Mouse (Mus musculus) cerebellum, adult (tissue): ENCODE data around the gene Kcnj1.

Experiments used
- ATAC-seq: cut with Nextera tagmentation; 2 replicates; pipeline ENCODE4 v1.9.2; 2017; ENCODE audit warnings: mild to moderate bottlenecking, moderate library complexity, mixed read lengths; ENCODE audit not compliant: insufficient number of reproducible peaks, low FRiP score, low TSS enrichment

Kcnj1 gene

GRCm38 (mm10) chr9:32372202-32372601, at the start of gene Kcnj1:
TSS of gene Kcnj1 (plus strand) at chr9:32372493.
- ATAC-seq: no peak

- ATAC-seq: no peak
Measured at GRCm38 (mm10) chr9:32323610-32324009, 48.7 kb upstream of the Kcnj1 start.

- ATAC-seq: no peak
Measured at GRCm38 (mm10) chr9:32328777-32329176, 43.5 kb upstream of the Kcnj1 start.

- no peak for ATAC-seq
Measured at GRCm38 (mm10) chr9:32331162-32331561, 41.1 kb upstream of the Kcnj1 start.

- ATAC-seq: no peak
Measured at GRCm38 (mm10) chr9:32335389-32336150, 36.7 kb upstream of the Kcnj1 start.

GRCm38 (mm10) chr9:32340831-32341230, 31.5 kb upstream of the Kcnj1 start:
- ATAC-seq: no peak

GRCm38 (mm10) chr9:32342929-32343328, 29.4 kb upstream of the Kcnj1 start:
- ATAC-seq: no peak

GRCm38 (mm10) chr9:32344051-32344450, 28.2 kb upstream of the Kcnj1 start, which contains the start of gene Kcnj5:
TSS of gene Kcnj5 (minus strand) at chr9:32344350.
- no peak for ATAC-seq

GRCm38 (mm10) chr9:32344489-32344888, 27.8 kb upstream of the Kcnj1 start:
- ATAC-seq: no peak

GRCm38 (mm10) chr9:32348096-32348495, 24.2 kb upstream of the Kcnj1 start:
- ATAC-seq: no peak

- ATAC-seq: no peak
Measured at GRCm38 (mm10) chr9:32349344-32349743, 22.9 kb upstream of the Kcnj1 start.

GRCm38 (mm10) chr9:32350332-32350731, 22.0 kb upstream of the Kcnj1 start:
- ATAC-seq: no peak

GRCm38 (mm10) chr9:32360770-32361169, 11.5 kb upstream of the Kcnj1 start:
- ATAC-seq: no peak

- ATAC-seq: no peak
Measured at GRCm38 (mm10) chr9:32368812-32369211, 3.5 kb upstream of the Kcnj1 start.

GRCm38 (mm10) chr9:32369388-32369787, 2.9 kb upstream of the Kcnj1 start:
- no peak for ATAC-seq

- no peak for ATAC-seq
Measured at GRCm38 (mm10) chr9:32373656-32374055, 1.4 kb downstream of the Kcnj1 start.

GRCm38 (mm10) chr9:32376031-32376430, 3.7 kb downstream of the Kcnj1 start:
- ATAC-seq: no peak

- no peak for ATAC-seq
Measured at GRCm38 (mm10) chr9:32376863-32377590, 4.7 kb downstream of the Kcnj1 start.

GRCm38 (mm10) chr9:32384906-32385305, 12.6 kb downstream of the Kcnj1 start:
- ATAC-seq: no peak

- no peak for ATAC-seq
Measured at GRCm38 (mm10) chr9:32388120-32388519, 15.8 kb downstream of the Kcnj1 start.

- no peak for ATAC-seq
Measured at GRCm38 (mm10) chr9:32391092-32391491, 18.8 kb downstream of the Kcnj1 start.

GRCm38 (mm10) chr9:32391701-32392100, 19.4 kb downstream of the Kcnj1 start:
- ATAC-seq: no peak
